Mouse (Mus musculus) right cerebral cortex, adult 2 months (tissue): ENCODE data around the gene Igf1r.

Experiments used
- DNase-seq, 2 experiments: peaks; one replicate each; pipeline ENCODE4 v3.0.0; 2021 to 2022; ENCODE audit warnings: low spot score in 2 of 2

Igf1r gene

DNA sequence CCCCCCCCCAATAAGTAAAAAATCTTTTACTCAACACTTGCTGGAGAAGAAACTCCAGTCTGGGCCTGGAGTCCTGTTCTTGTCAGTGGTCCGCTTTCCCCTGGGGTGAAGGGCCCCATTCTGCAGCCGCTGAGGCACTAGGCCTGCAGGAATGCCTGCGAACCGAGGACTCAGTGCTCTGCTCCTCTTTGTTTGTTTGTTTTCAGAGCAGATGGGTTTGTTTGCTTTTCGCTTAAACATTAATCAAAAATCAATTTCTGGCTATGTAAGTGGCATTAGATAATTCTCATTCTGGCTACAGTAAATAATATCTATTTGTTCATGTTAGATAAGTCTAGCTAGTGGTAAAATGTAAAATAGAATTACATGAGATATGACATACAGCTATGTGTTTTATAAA is 167.0 kb downstream of the Igf1r start:
- DNase-seq, result no peak

DNA sequence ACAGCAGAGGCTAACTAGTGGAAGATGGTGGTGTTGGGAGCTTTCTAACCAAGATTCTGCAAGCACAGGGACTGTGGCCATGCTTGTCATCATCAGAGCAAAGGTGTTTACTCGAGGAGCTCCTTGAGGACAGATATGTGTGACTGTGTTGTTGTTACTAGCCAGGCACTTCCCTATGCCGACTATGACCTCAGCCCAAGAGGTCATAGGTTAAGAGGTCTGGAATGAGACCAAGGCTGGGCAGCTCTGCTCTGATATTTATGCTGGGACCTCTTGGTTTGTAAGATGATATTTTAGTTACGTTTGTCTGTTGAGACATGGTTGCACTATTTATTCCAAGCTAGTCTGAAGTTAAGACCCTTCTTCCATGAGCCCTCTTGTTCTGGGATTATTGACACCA is 169.8 kb downstream of the Igf1r start:
- no peak for DNase-seq

DNA sequence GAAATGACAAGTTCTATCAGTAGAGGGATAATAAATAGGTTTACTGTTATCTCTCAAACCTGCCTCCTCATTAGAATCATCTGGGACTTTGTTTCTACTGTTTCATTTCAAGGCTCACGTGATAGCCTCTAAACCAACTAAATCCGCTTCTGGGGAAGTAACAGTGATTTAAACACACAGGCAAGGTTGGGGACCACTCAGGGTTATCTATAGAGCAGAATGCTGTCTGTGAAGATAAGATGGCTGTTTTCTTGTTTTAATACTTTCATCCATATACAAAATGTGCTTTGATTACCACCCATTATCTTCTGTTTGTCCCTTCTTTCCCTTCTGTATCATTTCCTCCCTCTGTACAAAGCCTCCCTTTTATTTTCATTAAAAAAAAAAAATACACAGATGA is 172.7 kb downstream of the Igf1r start:
- no peak for DNase-seq

DNA sequence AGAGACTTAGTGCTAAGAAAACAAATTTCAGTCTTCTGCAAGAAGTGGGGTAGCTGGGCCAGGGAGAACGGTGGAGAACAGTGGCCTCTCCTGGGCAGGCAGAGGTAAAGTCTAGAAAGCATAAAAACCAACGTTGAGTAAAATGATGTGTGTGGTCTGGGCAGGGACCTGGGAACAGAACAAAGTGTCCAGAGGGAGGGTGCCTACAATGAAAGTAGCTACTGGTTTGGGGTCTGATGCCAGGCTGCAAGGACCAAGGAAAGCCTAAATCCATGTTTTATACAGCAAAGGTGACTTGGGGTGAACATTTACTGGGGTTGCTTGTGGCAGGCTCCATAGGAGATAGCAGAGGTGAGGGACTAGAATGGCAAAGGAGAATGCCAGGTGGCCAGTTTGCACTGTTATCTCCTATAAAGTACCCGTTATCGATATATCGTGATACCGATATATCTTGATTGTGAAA is 175.2 kb downstream of the Igf1r start:
- peak; percentile 55 to 61 for DNase-seq

DNA sequence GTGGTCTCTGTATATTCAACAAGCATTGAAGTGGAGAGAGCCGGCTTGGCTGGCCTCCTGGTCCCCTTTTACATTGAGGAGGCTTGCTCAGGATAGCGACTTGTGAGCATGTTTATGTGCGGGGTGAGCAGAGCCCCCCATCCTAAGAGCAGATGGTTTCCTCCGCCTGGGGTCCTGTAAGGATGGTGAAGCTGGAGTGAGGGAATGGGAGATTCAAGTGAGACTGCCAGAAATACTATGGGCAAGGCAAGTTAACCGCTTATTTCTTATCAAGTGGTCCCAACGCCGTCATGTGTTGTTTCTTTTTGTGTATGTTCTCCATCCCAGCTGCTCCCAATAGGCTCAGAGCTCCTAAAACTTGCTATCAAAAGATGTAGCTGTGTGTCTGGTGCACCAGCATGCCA is 175.6 kb downstream of the Igf1r start:
- DNase-seq, result no peak

DNA sequence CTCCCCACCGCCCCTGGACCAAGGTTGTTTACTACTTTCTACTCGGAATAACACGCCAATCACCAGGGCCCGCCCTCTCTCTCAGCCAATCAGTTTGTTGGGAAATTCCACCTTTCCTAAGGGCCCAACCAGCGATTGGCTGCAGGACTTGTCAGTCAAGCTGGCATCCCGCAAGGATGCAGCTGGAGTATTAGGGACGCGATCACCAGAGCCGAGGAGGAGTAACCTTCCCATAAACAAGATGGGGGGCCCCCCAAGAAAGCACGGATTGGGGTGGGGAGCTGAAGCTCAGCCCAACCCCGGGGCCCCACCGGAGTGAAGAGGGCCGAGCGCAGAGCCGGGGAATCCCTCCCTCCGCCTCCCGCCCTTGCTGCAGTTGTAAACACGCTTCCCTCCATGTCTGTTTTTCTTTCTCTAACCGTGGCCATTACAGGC is 176.5 kb downstream of the Igf1r start:
- DNase-seq, result peak; percentile 99 to 100

DNA sequence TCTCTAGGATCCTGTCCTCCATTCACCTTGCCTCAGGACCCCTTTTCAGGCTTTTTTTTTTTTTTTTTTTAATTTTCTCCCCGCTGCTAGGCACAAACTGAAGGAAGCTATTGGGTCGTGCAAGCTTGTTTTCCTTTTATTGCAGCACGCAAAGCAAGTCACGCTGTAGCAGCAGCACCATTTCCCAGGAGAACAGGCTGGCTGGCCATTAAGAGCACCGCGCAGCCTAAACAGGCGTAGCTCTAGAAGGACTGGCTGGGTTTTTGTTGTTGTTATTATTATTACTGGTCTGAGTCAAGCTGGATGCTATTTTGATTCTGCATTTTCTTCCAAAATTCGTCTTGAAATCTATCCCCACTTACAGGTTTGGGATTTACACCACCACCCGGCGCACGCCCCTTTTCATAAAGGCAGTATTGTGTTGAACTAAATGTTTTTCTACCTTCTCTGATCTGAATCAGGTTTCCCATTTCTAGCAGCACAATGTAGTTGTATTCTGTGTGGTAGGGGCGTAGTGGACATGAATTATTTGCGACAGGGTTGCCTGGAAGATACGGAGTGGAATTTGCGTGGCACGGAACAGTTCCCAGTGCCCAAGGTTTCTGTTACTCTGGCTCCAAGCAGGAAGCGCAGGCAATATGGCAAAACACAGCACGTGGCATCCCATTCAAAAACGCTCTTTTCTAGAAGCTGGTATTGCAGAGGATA is 177.1 kb downstream of the Igf1r start:
- peak; percentile 94 to 97 for DNase-seq

DNA sequence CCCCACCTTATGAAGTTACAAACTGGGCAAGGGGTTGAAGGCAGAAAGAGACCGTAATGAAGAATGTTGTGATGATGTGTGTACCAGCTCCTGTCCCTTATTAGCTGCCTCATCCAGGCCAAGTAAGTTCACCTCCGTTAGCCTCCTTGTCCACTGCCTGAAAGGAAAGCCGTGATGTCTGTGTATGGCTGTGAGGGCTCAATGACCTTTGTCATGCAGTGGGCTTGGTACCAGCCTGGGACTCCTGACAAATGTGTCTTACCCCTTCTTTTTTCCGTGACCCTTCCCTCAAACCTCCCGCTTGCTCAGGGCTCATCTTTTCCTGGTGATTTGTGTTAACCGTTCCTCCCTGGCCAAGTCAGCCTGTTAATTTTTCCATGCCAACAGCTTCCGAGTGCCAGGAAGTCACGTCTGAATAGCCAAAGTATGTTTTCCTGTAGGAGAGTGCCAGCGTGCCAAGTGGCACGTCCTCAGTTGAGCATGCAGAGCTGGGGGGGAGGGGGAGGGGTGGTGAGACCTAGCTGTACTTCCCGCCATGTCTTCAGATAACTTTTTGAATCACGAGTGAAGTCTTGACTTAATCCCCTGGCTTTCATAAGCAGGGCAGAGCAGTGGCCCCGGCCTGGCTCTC is 178.4 kb downstream of the Igf1r start:
- no peak for DNase-seq

DNA sequence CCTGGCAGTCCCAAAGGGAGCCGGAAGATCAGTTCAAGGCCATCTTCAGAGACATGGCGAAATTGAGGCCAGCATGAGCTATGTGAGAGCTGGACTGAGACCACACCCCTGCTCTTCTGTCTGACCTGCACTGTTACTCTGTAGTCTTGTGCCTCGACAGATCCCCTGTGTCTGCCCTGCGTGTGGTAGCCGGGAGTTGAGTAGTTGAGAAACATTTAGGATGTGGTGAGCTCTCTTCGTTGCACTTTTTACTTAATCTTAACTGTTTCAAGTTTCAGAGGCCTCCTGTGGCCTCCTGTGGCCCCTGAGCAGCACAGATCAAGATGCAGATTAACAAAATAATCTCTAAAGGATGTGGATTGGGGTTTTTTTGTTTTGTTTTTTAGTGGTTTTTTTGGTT is 181.1 kb downstream of the Igf1r start:
- no peak for DNase-seq

DNA sequence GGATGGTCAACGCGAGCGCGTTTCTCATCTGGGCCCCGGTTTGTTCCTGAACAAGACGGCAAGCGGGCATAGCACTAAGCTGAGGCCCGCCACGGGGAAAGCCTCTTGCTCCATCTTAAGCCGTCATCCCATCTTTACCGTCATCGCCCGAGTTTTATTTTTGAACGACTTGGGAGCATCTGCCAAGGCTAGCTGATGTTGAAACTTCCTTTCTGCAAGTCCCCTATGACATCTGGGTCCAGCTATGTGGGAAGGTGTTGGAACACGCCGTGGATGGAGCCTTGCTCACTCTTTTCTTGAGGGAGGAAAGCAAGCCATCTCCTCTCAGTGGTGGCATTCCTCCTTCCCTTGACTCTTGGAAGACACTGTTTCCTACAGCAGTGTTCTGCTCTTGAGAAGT is 182.3 kb downstream of the Igf1r start:
- no peak for DNase-seq

DNA sequence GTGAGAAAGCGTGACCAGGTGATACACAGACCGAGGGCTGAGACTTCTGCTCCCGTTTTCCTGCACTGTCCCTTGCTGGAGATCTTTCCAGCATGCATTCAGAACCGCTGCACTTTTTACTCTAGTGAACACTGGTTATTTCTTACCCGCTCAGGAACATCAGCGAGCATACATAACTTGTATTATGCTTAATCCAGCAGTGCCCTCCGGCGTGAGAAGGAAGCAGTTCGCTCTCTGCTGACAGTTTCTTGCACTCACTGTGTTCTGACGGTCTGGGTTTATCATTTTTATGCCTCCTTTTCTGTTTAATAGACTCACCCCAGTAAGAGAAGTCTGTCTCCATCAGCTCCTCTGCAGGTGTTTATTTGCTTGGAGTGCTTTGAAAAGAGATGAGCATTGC is 183.4 kb downstream of the Igf1r start:
- DNase-seq, result no peak

DNA sequence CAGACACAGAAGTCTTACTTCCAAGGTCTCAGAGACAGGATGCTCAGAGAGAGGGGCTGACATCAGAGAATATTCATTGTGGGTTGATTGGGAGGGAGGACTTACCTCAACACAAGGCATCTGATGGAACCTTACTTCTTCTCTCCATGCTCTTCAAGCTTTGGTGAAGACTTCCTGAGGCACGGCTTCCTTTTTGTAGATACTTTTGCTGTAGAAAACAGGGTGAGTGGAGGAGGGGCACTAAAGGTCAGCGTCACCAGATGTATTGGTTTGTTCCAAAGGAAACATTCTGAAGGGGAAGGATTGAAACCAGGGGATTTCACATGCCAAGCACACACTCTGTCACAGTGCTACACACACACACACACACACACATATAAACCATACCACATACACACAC is 186.8 kb downstream of the Igf1r start:
- no peak for DNase-seq

DNA sequence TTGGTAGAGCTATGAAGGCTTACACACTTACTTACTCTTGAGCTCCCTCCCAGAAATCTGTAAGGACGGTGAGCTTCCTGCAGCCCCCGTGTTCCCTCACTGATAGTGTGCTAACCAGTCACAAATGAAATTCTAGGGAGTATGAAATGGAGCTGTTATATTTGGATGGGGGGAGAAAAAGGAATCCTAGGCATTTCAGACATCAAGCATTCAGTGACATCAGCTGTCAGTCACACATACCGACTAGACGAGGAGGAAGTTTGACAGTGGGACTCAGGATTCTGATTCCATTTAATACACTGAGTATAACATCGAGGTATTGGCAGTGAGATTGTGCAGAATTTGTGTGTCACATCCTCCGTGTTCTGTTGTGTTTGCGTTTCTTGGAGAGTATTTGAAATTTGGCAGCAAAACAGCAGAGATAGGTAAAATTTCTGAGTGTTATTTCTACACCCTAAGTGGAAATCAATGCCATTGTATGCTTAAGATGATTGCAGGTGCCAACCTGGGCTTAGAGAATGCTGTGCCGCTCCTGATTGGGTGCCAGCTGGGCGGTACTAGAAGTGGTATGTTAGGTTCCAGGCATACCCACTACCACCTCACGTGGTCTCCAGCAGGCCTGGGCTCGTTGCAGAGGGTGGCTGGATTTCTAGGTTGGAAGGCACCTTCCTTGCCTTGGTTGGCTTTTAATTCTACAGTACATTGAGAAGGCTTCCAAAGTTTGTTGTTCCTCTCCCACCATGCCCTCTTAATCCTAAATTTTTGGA is 187.6 kb downstream of the Igf1r start:
- no peak for DNase-seq

DNA sequence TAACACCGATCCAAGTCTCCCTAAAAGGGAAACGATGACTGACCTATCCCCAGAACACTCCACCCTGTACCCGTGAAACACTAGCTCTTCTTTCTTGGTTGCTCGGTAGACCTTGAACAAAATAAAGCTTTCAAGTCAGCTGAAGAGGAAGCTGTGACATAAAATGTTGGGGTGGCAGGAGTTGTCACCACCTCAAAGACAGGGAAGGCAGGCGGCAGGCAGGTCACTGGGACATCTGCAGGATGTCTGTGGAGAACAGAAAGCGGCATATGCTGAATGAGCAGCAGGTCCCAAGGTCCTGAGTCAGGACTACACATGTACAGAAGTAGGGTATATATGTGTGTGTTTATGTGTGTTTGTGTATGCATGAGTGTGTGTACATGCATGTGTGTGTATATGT is 191.6 kb downstream of the Igf1r start:
- no peak for DNase-seq

DNA sequence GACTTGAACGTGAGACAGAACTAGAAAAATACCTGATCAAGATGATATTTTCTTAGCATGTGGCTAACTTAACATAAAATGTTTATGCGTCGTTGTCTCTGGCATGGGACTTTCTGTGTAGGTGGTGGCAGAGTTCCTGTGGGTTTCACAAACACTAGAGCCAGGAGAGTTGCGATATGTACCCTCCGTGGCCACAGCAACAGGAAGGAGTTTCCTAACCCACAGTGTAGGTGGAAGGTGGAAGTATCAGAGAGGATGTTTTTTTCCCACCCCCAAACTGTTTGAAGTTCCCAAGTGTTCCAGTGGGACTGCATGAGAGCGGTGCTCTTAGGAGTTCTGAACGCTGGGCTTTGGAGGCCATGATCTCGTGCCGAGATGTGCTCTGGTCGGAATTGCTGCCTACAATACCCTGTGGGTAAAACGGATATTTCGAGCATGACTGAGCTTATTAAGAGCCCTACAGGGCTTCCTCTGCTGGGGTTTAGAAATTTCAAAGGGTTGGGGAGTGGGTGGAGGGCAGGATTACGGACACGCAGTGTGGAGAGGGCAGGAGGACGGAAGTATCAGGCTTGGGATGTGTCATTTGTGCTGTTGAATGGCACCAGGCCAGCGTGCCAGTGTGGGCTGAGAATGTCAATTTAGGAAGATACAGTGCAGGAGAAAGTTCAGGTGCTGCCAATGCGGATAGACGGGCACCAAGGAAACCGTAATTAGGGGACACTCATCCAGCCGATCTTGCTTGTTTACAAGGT is 195.8 kb downstream of the Igf1r start:
- DNase-seq, result no peak

DNA sequence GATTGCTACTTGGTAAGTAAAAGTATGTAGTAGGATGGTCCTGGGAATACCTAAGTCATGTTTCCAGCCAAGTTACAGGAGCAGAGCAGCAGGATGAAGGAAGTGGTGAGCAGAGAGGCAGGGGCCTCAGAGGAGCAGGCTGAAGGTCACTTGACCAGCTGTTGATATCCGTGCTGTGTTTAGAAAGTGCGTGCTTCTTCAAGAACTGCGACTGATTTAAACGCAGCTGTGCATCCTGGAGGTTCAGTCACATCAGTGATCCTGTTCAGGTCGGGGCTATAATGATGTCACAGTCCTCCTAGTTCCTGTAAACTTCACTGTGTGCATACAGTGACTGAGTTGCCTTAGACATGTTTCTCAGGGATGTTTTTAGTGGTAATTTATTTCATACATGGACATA is 199.3 kb downstream of the Igf1r start:
- no peak for DNase-seq

DNA sequence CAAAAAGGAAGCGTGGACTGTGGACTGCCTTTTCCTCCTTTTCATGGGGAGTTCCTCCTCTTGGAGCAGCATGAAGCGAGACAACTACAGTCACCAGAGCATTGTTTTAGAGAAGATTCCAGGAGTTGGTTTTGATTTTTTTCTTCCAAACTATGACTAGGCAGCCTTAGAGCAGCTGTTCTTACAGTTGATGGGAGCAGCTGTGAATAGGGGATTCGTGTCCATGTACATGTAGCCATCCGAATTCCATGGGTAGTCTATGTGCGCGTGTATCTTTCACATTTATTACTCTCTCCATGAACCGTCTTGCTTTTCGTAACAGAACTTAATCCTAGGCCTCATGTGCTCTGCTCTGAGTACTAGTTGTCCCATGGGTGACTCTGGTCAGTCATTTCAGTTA is 199.8 kb downstream of the Igf1r start:
- DNase-seq, result no peak

DNA sequence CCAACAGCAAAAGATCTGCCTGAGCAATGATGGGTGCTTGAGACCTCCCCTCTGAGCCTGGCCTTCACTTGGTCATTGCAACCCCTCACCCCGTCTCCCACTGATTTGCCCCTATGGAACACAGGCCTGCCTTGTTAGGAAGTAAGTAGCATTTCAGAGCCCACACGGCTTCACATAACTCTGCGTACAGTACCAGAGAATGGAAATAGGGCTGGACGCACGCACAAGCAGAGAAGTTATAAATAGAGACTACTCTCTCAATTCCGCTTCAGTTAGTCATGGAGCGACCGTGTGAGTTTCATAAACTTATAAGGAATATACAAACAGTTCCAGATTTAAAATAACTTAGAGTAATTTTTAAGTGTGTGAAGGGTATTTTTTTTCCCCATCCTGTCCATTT is 200.6 kb downstream of the Igf1r start:
- peak in 1 of 2 experiments; percentile 33 for DNase-seq

DNA sequence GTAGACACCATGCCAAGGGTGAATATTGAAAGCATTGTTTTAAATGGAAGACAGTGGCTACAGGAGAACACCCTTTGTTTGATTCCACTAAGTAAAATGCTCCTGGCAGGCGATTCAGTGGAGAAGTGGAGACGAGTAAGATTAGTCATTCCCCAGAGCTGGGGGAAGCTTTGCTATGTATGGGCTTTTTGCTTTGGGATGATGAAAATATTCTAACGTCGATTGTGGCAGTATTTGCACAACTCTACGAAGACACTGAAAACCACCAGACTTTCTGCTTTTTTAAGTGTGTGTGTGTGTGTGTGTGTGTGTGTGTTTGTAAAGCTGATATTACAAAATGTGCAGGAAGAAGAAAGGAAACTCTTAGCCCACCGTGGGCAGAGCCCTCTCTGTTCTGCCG is 202.0 kb downstream of the Igf1r start:
- DNase-seq, result no peak

DNA sequence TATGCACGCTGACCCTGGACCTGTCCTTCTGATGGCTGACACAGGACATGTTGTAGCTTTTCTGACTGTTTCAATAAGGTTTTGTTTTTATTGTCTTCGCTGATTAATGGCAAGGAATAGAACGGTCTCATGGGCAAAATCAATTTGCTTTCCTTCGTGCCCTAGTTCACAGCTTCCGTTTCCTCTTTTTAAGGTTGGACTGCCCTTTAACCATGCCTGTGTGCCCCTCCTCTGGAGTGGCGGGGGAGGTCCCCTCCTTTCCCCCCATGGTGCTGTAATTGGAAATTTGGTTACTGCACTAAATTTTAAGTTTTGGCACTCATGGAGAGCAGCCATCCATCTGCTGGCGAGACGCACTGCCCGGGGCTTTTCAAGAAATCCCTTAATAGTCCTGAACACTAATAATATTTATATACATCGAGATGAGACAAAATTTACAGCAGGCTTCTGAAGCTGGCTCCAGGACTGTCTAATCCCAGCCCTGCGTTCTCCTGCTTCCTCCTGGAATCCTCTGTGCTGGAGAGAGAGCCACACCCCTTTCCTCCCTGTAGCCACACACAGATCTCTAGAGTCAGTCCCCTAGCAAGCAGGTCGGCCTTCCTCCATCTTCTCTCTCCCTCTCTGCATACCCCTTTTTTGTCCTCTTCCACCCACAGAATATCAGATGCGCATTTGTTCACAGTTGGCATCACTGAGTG is 207.6 kb downstream of the Igf1r start:
- no peak for DNase-seq

DNA sequence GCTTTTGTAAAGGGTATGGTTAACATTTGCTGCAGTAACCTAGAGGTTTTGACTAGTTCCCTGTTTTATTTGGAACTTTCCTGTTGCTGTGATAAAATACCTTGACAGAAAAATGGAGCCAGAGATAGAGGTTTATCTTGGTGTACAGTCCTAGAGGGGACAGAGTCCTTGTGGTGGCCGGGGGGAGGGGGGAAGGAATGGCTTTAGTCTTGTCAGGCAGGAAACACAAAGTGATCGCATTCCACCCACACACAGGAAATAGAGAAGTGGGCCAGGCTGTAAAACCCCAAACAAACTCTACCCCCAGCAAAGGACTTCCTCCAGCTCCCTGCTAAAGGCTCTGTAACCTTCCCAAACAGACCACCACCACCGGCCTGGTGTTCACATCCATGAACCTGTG is 211.4 kb downstream of the Igf1r start:
- DNase-seq, result no peak

DNA sequence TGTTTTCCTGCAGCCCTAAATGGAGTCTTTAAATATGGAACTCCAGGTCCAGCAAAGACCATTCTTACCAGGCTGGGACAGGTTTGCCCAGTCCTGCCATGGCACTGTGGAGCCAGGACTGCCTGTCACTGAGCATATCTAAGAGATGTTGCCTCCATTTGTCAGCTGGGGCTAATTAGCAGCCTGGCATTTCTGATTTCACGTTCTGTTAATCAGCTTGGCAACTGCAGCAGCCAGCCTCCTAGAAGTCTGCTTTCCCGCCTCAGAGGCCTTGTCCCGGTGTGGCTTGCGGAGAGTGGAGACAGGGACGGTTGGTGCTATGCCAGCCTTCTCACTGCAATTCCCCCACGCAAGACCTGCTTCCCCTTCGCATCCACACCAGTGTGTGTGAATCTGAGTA is 220.1 kb downstream of the Igf1r start:
- DNase-seq, result no peak
